Mouse (Mus musculus) embryo, embryonic 9.5 days (tissue): ENCODE measurements at regions not wholly inside any gene's neighbourhood (a gene's known extent, or its start where the extent isn't known, plus 50 kb on each side); places are given as distances from the start of the nearest gene placed in this dataset.

Experiments used
- DNase-seq: peaks from one replicate; pipeline ENCODE4 v3.0.0-alpha.2; 2017; ENCODE audit errors: extremely low spot score

GRCm38 (mm10) chr12:30647511-30647910, 63.3 kb downstream of the Tmem18 start:
- no peak for DNase-seq

- no peak for DNase-seq
Observed at GRCm38 (mm10) chr12:30651506-30651905, 67.3 kb downstream of the Tmem18 start.

- DNase-seq = no peak
Observed at GRCm38 (mm10) chr12:30654347-30655075, 70.3 kb downstream of the Tmem18 start.

GRCm38 (mm10) chr12:30655076-30655421, 70.8 kb downstream of the Tmem18 start:
- DNase-seq = no peak

GRCm38 (mm10) chr12:30678826-30679225, 94.6 kb downstream of the Tmem18 start:
- DNase-seq = peak; percentile 10

- DNase-seq = no peak
Observed at GRCm38 (mm10) chr12:30690038-30690437, 105.8 kb downstream of the Tmem18 start.

GRCm38 (mm10) chr12:30693540-30693939, 109.3 kb downstream of the Tmem18 start:
- DNase-seq = no peak

- no peak for DNase-seq
Observed at GRCm38 (mm10) chr12:30698256-30698655, 114.0 kb downstream of the Tmem18 start.

GRCm38 (mm10) chr12:30703691-30704090, 119.5 kb downstream of the Tmem18 start:
- DNase-seq = no peak

GRCm38 (mm10) chr12:30707271-30707670, 123.0 kb downstream of the Tmem18 start:
- no peak for DNase-seq

GRCm38 (mm10) chr12:30708635-30709181, 124.5 kb downstream of the Tmem18 start:
- no peak for DNase-seq

- no peak for DNase-seq
Observed at GRCm38 (mm10) chr12:30710554-30710953, 126.3 kb downstream of the Tmem18 start.

- no peak for DNase-seq
Observed at GRCm38 (mm10) chr12:30726747-30727146, 142.5 kb downstream of the Tmem18 start.

GRCm38 (mm10) chr12:30729437-30729836, 145.2 kb downstream of the Tmem18 start:
- DNase-seq = no peak

- DNase-seq = no peak
Observed at GRCm38 (mm10) chr12:30767621-30768020, 116.5 kb upstream of the Alkal2 start.

- DNase-seq = no peak
Observed at GRCm38 (mm10) chr12:30793371-30793770, 90.8 kb upstream of the Alkal2 start.

GRCm38 (mm10) chr12:30816096-30816495, 68.0 kb upstream of the Alkal2 start:
- no peak for DNase-seq

GRCm38 (mm10) chr12:30831383-30831782, 52.7 kb upstream of the Alkal2 start:
- no peak for DNase-seq
